Mouse (Mus musculus): ENCODE measurements around the gene Zfp664. TPM values are rescaled to one million over a fixed set of nuclear protein-coding genes. Genes with fewer than 3 reads are reported as not detected.

Zfp664 gene
- polyA plus RNA-seq, 1 experiment: 25.9 TPM

DNA sequence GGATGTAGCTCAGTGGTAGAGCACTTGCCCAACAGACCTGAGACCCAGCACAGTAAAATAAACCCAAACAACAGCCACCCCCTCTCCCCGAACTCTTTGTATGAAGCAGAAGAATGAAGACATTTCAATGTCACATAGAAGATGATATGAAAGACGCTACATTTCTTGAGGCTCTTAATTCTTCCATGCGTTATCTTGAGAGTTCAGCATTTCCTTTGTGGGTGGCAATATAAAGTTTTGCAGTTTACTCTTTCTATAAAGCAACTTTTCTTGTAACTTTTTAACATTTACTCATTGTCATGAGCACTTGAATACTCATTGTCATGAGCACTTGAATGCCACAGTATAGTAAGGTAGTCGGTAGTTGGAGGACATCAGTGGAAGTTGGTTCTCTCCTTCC is 8.3 kb upstream of the Zfp664 start:
- Histone ChIP-seq H3K27me3 (ENCODE audit: control insufficient read depth, insufficient read depth, insufficient read length) (no peaks in the 10 kb centered on the region), H3K79me3 (ENCODE audit: low read depth) (no peaks in the 10 kb centered on the region), H3K79me2 (ENCODE audit: control insufficient read depth, insufficient read depth) (peaks cover 3% of the 10 kb centered on the region), H3K36me3 (ENCODE audit: control insufficient read depth, insufficient read depth) (no peaks in the 10 kb centered on the region), H3ac (ENCODE audit: control insufficient read depth, insufficient read length, low read depth) (no peak overlapping the region), H3K4me3 (ENCODE audit: insufficient read depth, poor library complexity, severe bottlenecking) (no peak overlapping the region)
- TF ChIP-seq FOSL1 (IDR thresholded peaks at IDR 0.05; ENCODE audit: insufficient read depth, low read length, poor library complexity, severe bottlenecking) (no peak), CTCF (IDR thresholded peaks at IDR 0.05; ENCODE audit: control insufficient read depth, insufficient read depth, insufficient read length) (no peak), MYOD1 (IDR thresholded peaks at IDR 0.05; ENCODE audit: control insufficient read depth, insufficient read length, low read depth) (no peak), USF1 (IDR thresholded peaks at IDR 0.05; ENCODE audit: low read depth) (no peak), MAX (IDR thresholded peaks at IDR 0.05) (no peak), CEBPB (IDR thresholded peaks at IDR 0.05; ENCODE audit: low read depth) (no peak), MYOG (IDR thresholded peaks at IDR 0.05; ENCODE audit: control insufficient read depth, extremely low read depth, insufficient read length) (no peak)

DNA sequence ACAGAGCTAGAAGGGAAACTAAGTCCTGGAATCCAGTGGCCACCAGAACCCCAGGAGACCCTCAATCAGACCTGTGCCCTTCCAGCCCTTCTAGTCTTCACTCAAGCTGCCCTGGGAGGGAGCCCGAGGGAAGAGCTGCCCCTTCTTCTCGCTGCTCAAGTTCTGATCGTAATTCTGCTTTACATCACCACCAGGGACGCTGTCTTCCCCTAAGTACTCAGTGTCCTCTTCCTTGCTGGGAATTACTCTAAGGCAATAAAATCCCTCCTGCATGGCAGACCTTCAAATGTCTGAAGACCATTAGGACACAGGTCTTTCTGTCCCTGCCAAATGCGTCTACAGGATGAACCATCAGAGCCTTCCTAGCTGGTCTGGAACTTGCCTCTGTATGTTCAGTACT is 2.5 kb upstream of the Zfp664 start:
- TF ChIP-seq CTCF (IDR thresholded peaks at IDR 0.05; ENCODE audit: control insufficient read depth, insufficient read depth, insufficient read length): no peak
- TF ChIP-seq USF1 (IDR thresholded peaks at IDR 0.05; ENCODE audit: low read depth): no peak
- H3K27me3 ChIP-seq (ENCODE audit: control insufficient read depth, insufficient read depth, insufficient read length): no peaks in the 10 kb centered on the region
- H3K79me2 ChIP-seq (ENCODE audit: control insufficient read depth, insufficient read depth): peaks cover 28% of the 10 kb centered on the region
- no peak overlapping the region for H3K4me3 ChIP-seq (ENCODE audit: insufficient read depth, poor library complexity, severe bottlenecking)
- no peaks in the 10 kb centered on the region for H3K36me3 ChIP-seq (ENCODE audit: control insufficient read depth, insufficient read depth)
- no peak overlapping the region for H3ac ChIP-seq (ENCODE audit: control insufficient read depth, insufficient read length, low read depth)
- H3K79me3 ChIP-seq (ENCODE audit: low read depth): peaks cover 14% of the 10 kb centered on the region

DNA sequence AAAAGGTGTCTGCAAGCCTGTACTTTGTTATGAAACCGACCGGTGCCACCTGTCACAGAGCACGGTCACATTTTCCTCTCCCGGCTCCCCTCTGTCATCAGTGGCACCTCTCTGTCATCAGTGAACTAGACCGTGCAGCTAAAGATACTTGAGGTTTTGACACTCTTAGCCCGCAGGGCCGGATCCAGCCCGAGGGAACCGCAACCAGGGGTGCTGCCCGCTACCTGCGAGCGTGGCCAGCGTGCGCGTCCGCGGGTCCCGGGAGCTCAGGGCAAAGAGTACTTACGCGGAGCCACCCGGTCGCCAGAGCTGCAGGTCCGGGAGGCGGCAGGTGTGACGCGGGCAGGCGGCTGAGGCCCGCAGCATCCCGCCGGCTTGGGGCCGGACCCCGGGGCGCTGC is 1.0 kb upstream of the Zfp664 start:
- peaks cover 42% of the 10 kb centered on the region for H3K79me2 ChIP-seq (ENCODE audit: control insufficient read depth, insufficient read depth)
- H3ac ChIP-seq (ENCODE audit: control insufficient read depth, insufficient read length, low read depth): peak overlapping the region; percentile 59
- no peaks in the 10 kb centered on the region for H3K27me3 ChIP-seq (ENCODE audit: control insufficient read depth, insufficient read depth, insufficient read length)
- TF ChIP-seq USF1 (IDR thresholded peaks at IDR 0.05; ENCODE audit: low read depth) (no peak), MYOG (IDR thresholded peaks at IDR 0.05; ENCODE audit: control insufficient read depth, extremely low read depth, insufficient read length) (no peak), MYOD1 (IDR thresholded peaks at IDR 0.05; ENCODE audit: control insufficient read depth, insufficient read length, low read depth) (no peak)
- peaks cover 9% of the 10 kb centered on the region for H3K36me3 ChIP-seq (ENCODE audit: control insufficient read depth, insufficient read depth)
- H3K4me3 ChIP-seq (ENCODE audit: insufficient read depth, poor library complexity, severe bottlenecking): peak overlapping the region; percentile 51
- H3K79me3 ChIP-seq (ENCODE audit: low read depth): peaks cover 27% of the 10 kb centered on the region

DNA sequence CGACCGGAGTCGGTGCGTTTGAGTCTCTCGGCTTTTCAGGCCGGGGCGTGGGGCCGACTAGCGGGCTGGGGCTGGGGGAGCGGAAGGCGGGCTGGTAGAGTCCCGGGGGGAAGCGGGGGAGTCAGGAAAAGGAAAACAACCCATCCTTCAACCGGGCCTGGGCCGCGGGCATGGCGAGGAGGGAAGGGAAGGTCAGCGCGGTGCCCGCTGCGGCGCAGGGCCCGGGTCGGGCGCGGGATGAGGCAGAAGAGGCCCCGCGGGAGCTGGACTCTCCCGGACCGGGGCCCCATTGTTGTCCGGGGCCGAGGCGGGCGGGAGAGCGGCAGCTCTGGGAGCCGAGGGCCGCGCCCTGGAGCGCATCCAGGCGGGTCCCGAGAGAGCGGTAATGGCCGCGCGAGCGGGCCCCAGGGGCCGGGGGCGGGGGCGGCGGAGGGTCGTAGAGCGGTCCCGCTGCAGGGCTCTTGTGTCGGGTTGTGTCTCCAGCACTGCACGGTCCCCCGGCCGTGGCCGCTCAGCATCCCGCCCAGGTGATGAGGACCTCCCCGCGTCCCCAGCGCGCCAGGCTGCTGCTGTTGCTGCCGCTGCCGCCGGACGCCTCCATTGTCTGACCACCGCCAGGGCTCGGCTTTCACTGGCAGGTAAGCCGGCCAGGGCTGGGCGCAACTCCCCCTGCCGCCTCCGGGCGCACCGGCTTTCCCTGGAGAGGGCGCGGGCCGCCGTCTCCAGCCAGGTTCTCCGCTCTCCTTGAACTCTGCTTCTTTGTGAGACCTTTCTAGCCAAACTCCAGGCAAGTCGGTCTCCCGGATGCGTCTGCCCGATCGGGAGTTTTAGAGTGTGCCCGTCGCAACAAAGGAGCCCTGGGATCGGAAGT is 615 bp downstream of the Zfp664 start:
- no peaks in the 10 kb centered on the region for H3K27me3 ChIP-seq (ENCODE audit: control insufficient read depth, insufficient read depth, insufficient read length)
- TF ChIP-seq MYOG (IDR thresholded peaks at IDR 0.05; ENCODE audit: control insufficient read depth, extremely low read depth, insufficient read length) (no peak), USF1 (IDR thresholded peaks at IDR 0.05; ENCODE audit: low read depth) (no peak), CTCF (IDR thresholded peaks at IDR 0.05; ENCODE audit: control insufficient read depth, insufficient read depth, insufficient read length) (peak; percentile 1), FOSL1 (IDR thresholded peaks at IDR 0.05; ENCODE audit: insufficient read depth, low read length, poor library complexity, severe bottlenecking) (no peak), MYOD1 (IDR thresholded peaks at IDR 0.05; ENCODE audit: control insufficient read depth, insufficient read length, low read depth) (no peak), MAX (IDR thresholded peaks at IDR 0.05) (no peak), CEBPB (IDR thresholded peaks at IDR 0.05; ENCODE audit: low read depth) (no peak)
- peak overlapping the region; percentile 71 for H3K4me3 ChIP-seq (ENCODE audit: insufficient read depth, poor library complexity, severe bottlenecking)
- peaks cover 59% of the 10 kb centered on the region for H3K79me2 ChIP-seq (ENCODE audit: control insufficient read depth, insufficient read depth)
- peak overlapping the region; percentile 82 for H3ac ChIP-seq (ENCODE audit: control insufficient read depth, insufficient read length, low read depth)
- H3K79me3 ChIP-seq (ENCODE audit: low read depth): peaks cover 42% of the 10 kb centered on the region
- peaks cover 17% of the 10 kb centered on the region for H3K36me3 ChIP-seq (ENCODE audit: control insufficient read depth, insufficient read depth)

DNA sequence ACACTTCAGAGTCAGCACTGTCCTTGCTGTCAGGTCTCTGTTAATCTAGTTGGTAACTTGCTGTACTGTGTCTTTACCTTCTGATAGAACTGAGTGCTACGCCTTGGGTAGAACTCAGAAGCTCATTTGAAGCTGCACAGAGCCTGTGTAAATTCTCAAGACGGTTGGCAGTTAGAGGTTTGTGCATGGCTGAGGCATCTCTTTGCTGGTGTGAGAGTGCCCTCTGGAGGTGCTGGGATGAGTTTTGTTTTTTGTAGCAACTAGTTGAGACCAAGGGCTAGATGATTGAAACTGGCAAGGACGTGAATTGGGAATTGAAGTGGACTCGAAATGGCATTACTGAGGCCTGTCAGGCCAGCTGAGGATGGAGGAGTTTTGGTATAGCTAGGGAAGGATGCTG is 6.5 kb downstream of the Zfp664 start:
- Histone ChIP-seq H3K27me3 (ENCODE audit: control insufficient read depth, insufficient read depth, insufficient read length) (no peaks in the 10 kb centered on the region), H3K79me2 (ENCODE audit: control insufficient read depth, insufficient read depth) (peaks cover 100% of the 10 kb centered on the region), H3K36me3 (ENCODE audit: control insufficient read depth, insufficient read depth) (peaks cover 29% of the 10 kb centered on the region), H3K79me3 (ENCODE audit: low read depth) (peaks cover 77% of the 10 kb centered on the region), H3ac (ENCODE audit: control insufficient read depth, insufficient read length, low read depth) (no peak overlapping the region), H3K4me3 (ENCODE audit: insufficient read depth, poor library complexity, severe bottlenecking) (no peak overlapping the region)
- peak; percentile 38 for TF ChIP-seq CTCF (IDR thresholded peaks at IDR 0.05; ENCODE audit: control insufficient read depth, insufficient read depth, insufficient read length)
- no peak for TF ChIP-seq MAX (IDR thresholded peaks at IDR 0.05)

DNA sequence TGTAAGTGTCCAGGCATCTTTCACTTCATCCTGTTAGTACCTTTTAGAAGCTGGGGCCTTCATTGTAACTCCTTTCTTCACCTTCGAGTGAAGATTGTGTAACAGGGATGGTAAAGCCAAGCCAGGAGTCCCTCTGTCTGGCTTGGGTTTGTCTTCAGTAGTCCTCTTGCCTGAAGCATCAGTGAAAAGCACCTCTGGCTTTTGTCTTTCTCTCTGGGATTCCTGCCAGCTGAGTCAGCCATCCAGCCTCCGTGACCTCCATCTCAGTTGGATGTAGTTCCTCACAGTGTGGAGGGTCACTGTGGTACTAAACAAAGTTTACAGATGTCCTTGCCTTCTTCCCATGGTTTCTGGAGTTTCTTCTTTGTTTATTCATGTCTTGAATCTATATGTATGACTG is 9.5 kb downstream of the Zfp664 start:
- no peak for TF ChIP-seq MAX (IDR thresholded peaks at IDR 0.05)
- TF ChIP-seq FOSL1 (IDR thresholded peaks at IDR 0.05; ENCODE audit: insufficient read depth, low read length, poor library complexity, severe bottlenecking): no peak
- TF ChIP-seq CEBPB (IDR thresholded peaks at IDR 0.05; ENCODE audit: low read depth): no peak
- no peak for TF ChIP-seq USF1 (IDR thresholded peaks at IDR 0.05; ENCODE audit: low read depth)
- no peak for TF ChIP-seq MYOG (IDR thresholded peaks at IDR 0.05; ENCODE audit: control insufficient read depth, extremely low read depth, insufficient read length)
- no peak for TF ChIP-seq MYOD1 (IDR thresholded peaks at IDR 0.05; ENCODE audit: control insufficient read depth, insufficient read length, low read depth)
- no peak for TF ChIP-seq CTCF (IDR thresholded peaks at IDR 0.05; ENCODE audit: control insufficient read depth, insufficient read depth, insufficient read length)
- H3K36me3 ChIP-seq (ENCODE audit: control insufficient read depth, insufficient read depth): peaks cover 23% of the 10 kb centered on the region

More for the DNA sequence above, 9.5 kb downstream of the Zfp664 start:
- Histone ChIP-seq H3K4me3 (ENCODE audit: insufficient read depth, poor library complexity, severe bottlenecking) (no peak overlapping the region), H3ac (ENCODE audit: control insufficient read depth, insufficient read length, low read depth) (no peak overlapping the region), H3K27me3 (ENCODE audit: control insufficient read depth, insufficient read depth, insufficient read length) (no peaks in the 10 kb centered on the region), H3K79me3 (ENCODE audit: low read depth) (peaks cover 63% of the 10 kb centered on the region), H3K79me2 (ENCODE audit: control insufficient read depth, insufficient read depth) (peaks cover 99% of the 10 kb centered on the region)
